Mouse (Mus musculus): ENCODE data around the gene Mblac1. TPM values are rescaled to one million over a fixed set of nuclear protein-coding genes. Genes with fewer than 3 reads are reported as not detected.

The Mblac1 gene
- polyA plus RNA-seq, 1 experiment from 2014 or later: 9.7 TPM

DNA sequence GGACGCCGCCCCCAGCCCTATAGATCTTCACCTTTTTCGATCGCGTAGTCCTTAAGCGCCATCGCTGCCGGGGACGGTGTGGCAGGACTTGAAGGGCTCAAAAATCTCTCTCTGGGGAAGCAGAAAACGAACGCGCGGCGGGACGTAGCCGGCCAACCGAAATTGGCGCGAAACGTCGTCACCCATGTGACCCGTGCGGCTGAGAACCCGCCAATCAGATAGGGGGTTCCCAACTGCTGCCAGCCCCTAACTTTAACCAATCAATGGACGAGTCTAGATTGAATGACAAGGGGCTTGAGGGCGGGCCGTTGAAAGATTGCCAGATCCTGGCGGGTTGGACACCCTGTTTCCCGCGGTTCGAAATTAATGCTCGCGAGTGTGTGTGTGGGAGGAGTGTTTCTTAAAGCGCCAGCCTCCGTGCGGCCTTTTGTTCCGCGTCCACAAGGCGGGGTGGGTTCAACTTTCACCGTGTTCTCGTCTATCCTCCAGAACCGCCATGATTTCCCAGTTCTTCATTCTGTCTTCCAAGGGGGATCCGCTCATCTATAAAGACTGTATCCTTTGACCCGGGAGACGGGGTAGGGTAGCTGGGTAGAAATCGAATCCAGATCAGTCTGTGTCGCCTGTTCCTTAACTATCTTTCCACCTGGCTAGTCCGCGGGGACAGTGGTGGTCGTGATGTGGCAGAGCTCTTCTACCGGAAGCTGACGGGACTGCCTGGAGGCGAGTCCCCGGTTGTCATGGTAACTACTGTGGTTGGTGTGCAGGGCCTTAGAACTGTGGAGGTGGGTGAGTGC, 22.2 kb upstream of the Mblac1 start, which contains the start of the genes Ap4m1 and Mcm7:
Ap4m1 (plus strand) TSS at position 308 of the 797 bp plus-strand sequence.
Mcm7 (minus strand) TSS at position 728 of the 797 bp plus-strand sequence.
- ATAC-seq (ENCODE audit: insufficient number of reproducible peaks, insufficient read depth, low FRiP score, low TSS enrichment, low read depth): peak; percentile 91
- H3K9me3 ChIP-seq: no peaks in the 10 kb centered on the region
- peaks cover 66% of the 10 kb centered on the region for H3K36me3 ChIP-seq
- under 1% methylated on average over 54 of the region's 54 CpGs for WGBS
- H3K4me1 ChIP-seq (replicated peaks): peaks cover 17% of the 10 kb centered on the region
- peak within 1 kb of the TSS; percentile 81 for H3K4me2 ChIP-seq
- peak within 1 kb of the TSS; percentile 80 for H3K9ac ChIP-seq (replicated peaks)
- H3K27ac ChIP-seq: peak within 1 kb of the TSS; percentile 95
- H3K27me3 ChIP-seq: no peaks in the 10 kb centered on the region
- H3K4me3 ChIP-seq (replicated peaks): peak within 1 kb of the TSS; percentile 74

DNA sequence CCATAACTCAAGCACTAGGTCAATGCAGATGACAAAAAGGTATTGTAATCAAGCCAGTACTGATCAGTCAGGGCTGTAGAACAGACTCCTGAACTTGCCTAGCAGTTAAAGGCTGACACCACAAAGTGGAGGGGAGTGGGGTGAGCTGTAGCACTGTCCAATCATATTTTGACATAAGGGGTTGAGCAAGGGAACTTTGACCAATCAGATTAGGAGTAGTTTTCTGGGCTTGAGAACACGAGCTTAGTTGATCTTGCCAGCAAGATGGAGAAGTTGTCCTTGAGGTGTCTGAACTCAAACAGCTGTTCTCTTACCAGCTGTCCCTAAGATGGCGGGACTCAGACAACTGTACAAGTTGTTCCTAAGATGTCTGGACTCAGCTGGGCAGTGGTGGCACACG, 20.9 kb upstream of the Mblac1 start:
- H3K36me3 ChIP-seq: peaks cover 66% of the 10 kb centered on the region
- H3K4me2 ChIP-seq: peak overlapping the region; percentile 81
- no peaks in the 10 kb centered on the region for H3K27me3 ChIP-seq
- H3K4me3 ChIP-seq (replicated peaks): peak overlapping the region; percentile 74
- no peak overlapping the region for H3K27ac ChIP-seq
- no peak for ATAC-seq (ENCODE audit: insufficient number of reproducible peaks, insufficient read depth, low FRiP score, low TSS enrichment, low read depth)
- H3K4me1 ChIP-seq (replicated peaks): peaks cover 17% of the 10 kb centered on the region
- H3K9ac ChIP-seq (replicated peaks): no peak overlapping the region
- H3K9me3 ChIP-seq: no peaks in the 10 kb centered on the region
- WGBS: 78% methylated on average over 3 of the region's 3 CpGs

DNA sequence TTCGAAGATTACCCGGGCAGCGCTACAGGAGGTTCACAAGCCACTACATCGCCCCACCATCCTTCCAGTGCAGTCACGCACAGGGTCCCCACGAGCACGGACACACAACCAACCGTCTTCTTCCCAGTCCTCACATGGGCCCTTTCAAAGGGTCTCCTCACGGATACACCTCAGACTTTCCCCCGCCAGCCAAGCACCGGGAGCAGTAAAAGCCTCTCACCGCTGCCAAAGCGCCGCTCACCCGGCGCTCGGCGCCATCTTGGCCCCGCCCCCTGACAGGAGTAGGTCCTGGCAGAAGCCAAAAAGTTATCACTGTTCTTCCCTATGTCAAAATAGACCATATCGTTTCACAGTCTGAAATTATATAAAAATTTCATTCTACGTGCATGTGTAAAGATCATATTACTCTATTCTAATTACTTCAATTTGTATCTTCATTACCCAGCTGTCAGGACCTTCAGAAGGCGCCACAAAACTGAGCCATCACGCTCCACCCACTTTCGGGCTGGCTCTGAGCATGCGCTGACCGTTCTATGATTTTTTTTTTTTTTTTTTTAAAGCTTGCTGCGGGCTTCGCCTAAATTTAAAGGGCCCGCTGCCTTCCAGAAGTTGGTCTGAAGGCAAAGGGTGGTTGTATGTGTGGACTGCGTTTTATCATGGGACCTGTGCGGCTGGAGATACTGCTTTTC, 7.0 kb upstream of the Mblac1 start, which contains the start of the genes Taf6 and Cnpy4:
Taf6 (minus strand) TSS at position 502 of the 689 bp plus-strand sequence.
Cnpy4 (plus strand) TSS at position 536 of the 689 bp plus-strand sequence.
- H3K4me3 ChIP-seq (replicated peaks): peak within 1 kb of the TSS; percentile 71
- H3K27me3 ChIP-seq: no peaks in the 10 kb centered on the region
- H3K27ac ChIP-seq: peak within 1 kb of the TSS; percentile 83
- peak within 1 kb of the TSS; percentile 83 for H3K9ac ChIP-seq (replicated peaks)
- peak; percentile 74 for ATAC-seq (ENCODE audit: insufficient number of reproducible peaks, insufficient read depth, low FRiP score, low TSS enrichment, low read depth)
- H3K9me3 ChIP-seq: no peaks in the 10 kb centered on the region
- peak within 1 kb of the TSS; percentile 75 for H3K4me2 ChIP-seq
- WGBS: under 1% methylated on average over 31 of the region's 31 CpGs
- H3K36me3 ChIP-seq: peaks cover 55% of the 10 kb centered on the region
- H3K4me1 ChIP-seq (replicated peaks): peaks cover 15% of the 10 kb centered on the region

- Histone ChIP-seq H3K4me2 (peak overlapping the region; percentile 75), H3K27me3 (no peaks in the 10 kb centered on the region), H3K9me3 (no peaks in the 10 kb centered on the region), H3K9ac (replicated peaks) (peak overlapping the region; percentile 83), H3K36me3 (peaks cover 55% of the 10 kb centered on the region), H3K4me1 (replicated peaks) (peaks cover 15% of the 10 kb centered on the region), H3K4me3 (replicated peaks) (peak overlapping the region; percentile 71), H3K27ac (peak overlapping the region; percentile 81)
- ATAC-seq (ENCODE audit: insufficient number of reproducible peaks, insufficient read depth, low FRiP score, low TSS enrichment, low read depth): peak; percentile 74
- WGBS: under 1% methylated on average over 10 of the region's 10 CpGs
These were observed 6.3 kb upstream of the Mblac1 start for GRCm38 (mm10) chr5:138187661-138188306.

DNA sequence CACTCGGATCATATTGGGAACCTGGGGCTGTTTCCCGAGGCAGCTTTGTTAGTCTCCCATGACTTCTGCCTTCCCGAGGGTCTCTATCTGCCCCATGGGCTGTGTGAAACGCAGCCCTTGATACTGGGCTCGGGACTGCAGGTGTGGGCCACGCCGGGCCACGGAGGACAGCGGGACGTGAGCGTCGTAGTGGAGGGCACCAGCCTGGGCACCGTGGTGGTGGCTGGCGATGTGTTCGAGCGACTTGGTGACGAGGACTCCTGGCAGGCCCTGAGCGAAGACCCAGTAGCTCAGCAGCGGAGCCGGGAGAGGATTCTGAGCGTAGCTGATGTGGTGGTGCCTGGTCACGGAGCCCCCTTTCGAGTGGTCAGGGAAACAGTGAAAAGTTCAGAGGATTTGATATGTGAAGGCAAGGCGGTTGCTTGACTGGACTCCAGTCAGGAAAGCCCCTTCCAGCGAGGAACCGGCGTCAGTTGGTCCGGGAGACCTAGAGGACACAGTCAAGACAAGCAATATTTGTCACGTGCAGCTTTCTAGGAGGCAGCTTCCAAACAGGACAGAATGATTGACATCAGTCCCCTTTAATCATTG, 736 bp downstream of the Mblac1 start:
- 3% methylated on average over 29 of the region's 29 CpGs for WGBS
- H3K4me3 ChIP-seq (replicated peaks): peak overlapping the region; percentile 72

DNA sequence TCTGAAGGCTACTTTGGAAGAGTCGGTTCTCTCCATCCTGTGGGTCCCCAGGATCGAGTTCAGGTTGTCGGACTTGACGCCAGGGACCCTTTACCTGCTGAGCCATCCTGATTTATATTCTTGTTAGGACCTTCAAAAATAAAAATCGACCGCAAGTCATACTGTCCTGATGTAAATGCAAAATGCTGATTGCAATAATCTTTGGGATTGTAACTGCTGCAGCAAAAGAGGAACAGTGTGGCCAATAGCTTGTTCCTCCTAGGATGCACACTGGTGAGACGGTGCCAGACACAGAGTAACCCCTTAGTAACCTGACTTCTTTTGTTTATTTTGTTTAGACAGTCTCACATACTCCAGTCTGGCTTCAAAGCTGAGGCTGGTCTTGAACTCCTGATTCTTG, 1.3 kb downstream of the Mblac1 start:
- Histone ChIP-seq H3K27me3 (no peaks in the 10 kb centered on the region), H3K4me1 (replicated peaks) (peaks cover 4% of the 10 kb centered on the region; the same call in 1 of the 2 replicates), H3K36me3 (peaks cover 31% of the 10 kb centered on the region), H3K4me2 (peak overlapping the region; percentile 90), H3K27ac (no peak overlapping the region), H3K4me3 (replicated peaks) (peak overlapping the region; percentile 72), H3K9me3 (no peaks in the 10 kb centered on the region), H3K9ac (replicated peaks) (no peak overlapping the region)
- 81% methylated on average over 7 of the region's 7 CpGs for WGBS
- no peak for ATAC-seq (ENCODE audit: insufficient number of reproducible peaks, insufficient read depth, low FRiP score, low TSS enrichment, low read depth)

More for the DNA sequence above, 736 bp downstream of the Mblac1 start:
- H3K9ac ChIP-seq (replicated peaks): peak overlapping the region; percentile 88
- peak; percentile 29; the same call in 1 of the 2 replicates for ATAC-seq (ENCODE audit: insufficient number of reproducible peaks, insufficient read depth, low FRiP score, low TSS enrichment, low read depth)
- H3K36me3 ChIP-seq: peaks cover 37% of the 10 kb centered on the region
- peaks cover 4% of the 10 kb centered on the region; the same call in 1 of the 2 replicates for H3K4me1 ChIP-seq (replicated peaks)
- H3K4me2 ChIP-seq: peak overlapping the region; percentile 90
- H3K9me3 ChIP-seq: no peaks in the 10 kb centered on the region
- H3K27ac ChIP-seq: peak overlapping the region; percentile 78
- H3K27me3 ChIP-seq: no peaks in the 10 kb centered on the region

- H3K9ac ChIP-seq (replicated peaks): no peak overlapping the region
- H3K36me3 ChIP-seq: no peaks in the 10 kb centered on the region
- 17% methylated on average over 1 of the region's 1 CpGs for WGBS
- peaks cover 7% of the 10 kb centered on the region; the same call in 1 of the 2 replicates for H3K9me3 ChIP-seq
- H3K27me3 ChIP-seq: no peaks in the 10 kb centered on the region
- ATAC-seq (ENCODE audit: insufficient number of reproducible peaks, insufficient read depth, low FRiP score, low TSS enrichment, low read depth): no peak
- no peak overlapping the region for H3K27ac ChIP-seq
- no peak overlapping the region for H3K4me3 ChIP-seq (replicated peaks)
- H3K4me2 ChIP-seq: no peak overlapping the region
- peaks cover 4% of the 10 kb centered on the region; the same call in 1 of the 2 replicates for H3K4me1 ChIP-seq (replicated peaks)
These were observed 5.5 kb downstream of the Mblac1 start for GRCm38 (mm10) chr5:138199576-138199975.

DNA sequence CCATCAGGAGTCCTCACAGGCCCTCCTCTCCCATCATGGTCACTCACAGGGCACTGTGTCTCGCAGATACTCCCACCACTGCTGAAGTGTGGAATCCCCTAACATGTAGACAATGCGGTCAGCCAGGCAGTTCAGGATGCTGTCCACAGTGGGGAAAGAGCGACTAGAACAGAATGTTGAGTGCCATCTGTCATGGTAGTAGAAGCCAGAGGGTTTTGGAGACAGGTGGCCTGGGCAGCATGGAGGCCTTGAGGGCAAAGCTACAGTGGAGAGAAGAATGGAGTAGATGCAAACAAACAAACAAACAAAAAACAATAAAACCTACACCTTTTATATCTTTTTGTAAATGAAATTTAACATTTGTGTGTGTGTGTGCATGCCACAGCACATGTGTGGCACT, 8.0 kb downstream of the Mblac1 start:
- Histone ChIP-seq H3K9me3 (peaks cover 14% of the 10 kb centered on the region; the same call in 1 of the 2 replicates), H3K4me3 (replicated peaks) (no peak overlapping the region), H3K9ac (replicated peaks) (no peak overlapping the region), H3K4me1 (replicated peaks) (no peaks in the 10 kb centered on the region), H3K27ac (no peak overlapping the region), H3K4me2 (no peak overlapping the region), H3K27me3 (no peaks in the 10 kb centered on the region), H3K36me3 (no peaks in the 10 kb centered on the region)
- no peak for ATAC-seq (ENCODE audit: insufficient number of reproducible peaks, insufficient read depth, low FRiP score, low TSS enrichment, low read depth)
- WGBS: 91% methylated on average over 3 of the region's 3 CpGs

GRCm38 (mm10) chr5:138207253-138207652, 13.1 kb downstream of the Mblac1 start:
- no peak overlapping the region for H3K4me2 ChIP-seq
- H3K36me3 ChIP-seq: no peaks in the 10 kb centered on the region
- H3K9me3 ChIP-seq: peaks cover 14% of the 10 kb centered on the region; the same call in 1 of the 2 replicates
- H3K9ac ChIP-seq (replicated peaks): no peak overlapping the region
- ATAC-seq (ENCODE audit: insufficient number of reproducible peaks, insufficient read depth, low FRiP score, low TSS enrichment, low read depth): no peak
- no peaks in the 10 kb centered on the region for H3K4me1 ChIP-seq (replicated peaks)
- no peak overlapping the region for H3K4me3 ChIP-seq (replicated peaks)
- H3K27me3 ChIP-seq: no peaks in the 10 kb centered on the region
- 76% methylated on average over 1 of the region's 1 CpGs for WGBS
- H3K27ac ChIP-seq: no peak overlapping the region

DNA sequence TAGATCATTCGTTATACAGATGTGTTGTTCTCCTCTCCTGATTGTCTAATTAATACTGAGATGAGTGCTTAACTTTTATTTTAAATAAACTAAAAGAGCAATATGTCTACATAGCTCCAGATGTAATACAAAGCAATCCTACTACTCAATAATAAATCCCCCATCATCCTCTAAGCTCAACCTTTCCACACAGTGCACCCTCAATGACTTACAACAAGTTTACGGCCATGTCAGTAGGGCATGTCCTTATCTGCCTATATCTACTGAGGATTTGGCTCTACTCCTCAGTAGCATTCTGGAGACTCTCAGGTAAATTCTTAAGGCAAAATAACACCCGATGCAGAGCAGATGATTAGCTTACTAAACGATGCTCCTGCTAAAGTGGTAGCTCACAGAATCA, 13.8 kb downstream of the Mblac1 start:
- H3K9ac ChIP-seq (replicated peaks): no peak overlapping the region
- H3K4me3 ChIP-seq (replicated peaks): no peak overlapping the region
- H3K27ac ChIP-seq: no peak overlapping the region
- no peak overlapping the region for H3K4me2 ChIP-seq
- no peaks in the 10 kb centered on the region for H3K27me3 ChIP-seq
- ATAC-seq (ENCODE audit: insufficient number of reproducible peaks, insufficient read depth, low FRiP score, low TSS enrichment, low read depth): no peak
- no peaks in the 10 kb centered on the region for H3K4me1 ChIP-seq (replicated peaks)
- H3K36me3 ChIP-seq: no peaks in the 10 kb centered on the region
- 86% methylated on average over 4 of the region's 4 CpGs for WGBS
- peaks cover 14% of the 10 kb centered on the region; the same call in 1 of the 2 replicates for H3K9me3 ChIP-seq

All from limb, embryonic 12.5 days (tissue).